Comparison of ENCODE assay signal across 12 mouse cellular contexts in genomic region chr4:46597286-46597961, GRCm38 (mm10). TPM values are rescaled to one million over a fixed set of nuclear protein-coding genes. Genes with fewer than 3 reads are reported as not detected.
A peak's percentile ranks its signal among the peaks of the same experiment; 100 is the strongest.
DNase-seq lines count a peak whose midpoint lies in the region; ATAC-seq lines count a peak whose summit lies in the region.
"Had no signal": no experiment of that assay in that cellular context is flagged by ENCODE, and none has a peak within 500 bp of the region (broad histone marks: within the 10 kb centered on the region; RNA-seq: fewer than 3 reads in every experiment).

No protein-coding gene starts in this region.

- H3K36me3 ChIP-seq in liver, embryonic 15.5 days (replicated peaks): no peaks in the 10 kb centered on the region
- no peaks in the 10 kb centered on the region for H3K36me3 ChIP-seq in midbrain, embryonic 11.5 days (ENCODE audit: control insufficient read depth, insufficient read depth, low read length)
- H3K36me3 ChIP-seq: embryonic facial prominence, embryonic 12.5 days; heart, embryonic 13.5 days had no signal

- no peak overlapping the region for H3K9ac ChIP-seq in liver, embryonic 15.5 days
- H3K9ac ChIP-seq in midbrain, embryonic 11.5 days (ENCODE audit: low read length): no peak overlapping the region
- H3K9ac ChIP-seq: embryonic facial prominence, embryonic 12.5 days; heart, embryonic 13.5 days had no signal

- intact Hi-C loops in heart, postnatal 36 days (cut with DNase I): no loop called here

- WGBS in liver, embryonic 15.5 days (ENCODE audit: insufficient replicate concordance): 22% methylated on average over 11 of the region's 11 CpGs
- 77% methylated on average over 11 of the region's 11 CpGs for WGBS in midbrain, embryonic 11.5 days

- no peak for ATAC-seq in liver, embryonic 15.5 days (ENCODE audit: insufficient read depth)
- ATAC-seq in midbrain, embryonic 11.5 days (ENCODE audit: low FRiP score): no peak
- ATAC-seq in erythroid progenitor cell, adult 5-6 weeks (replicated peaks; ENCODE audit: low FRiP score, poor library complexity, severe bottlenecking): no peak

- H3K4me3 ChIP-seq in liver, embryonic 15.5 days (replicated peaks): no peak overlapping the region
- H3K4me3 ChIP-seq in midbrain, embryonic 11.5 days (ENCODE audit: low read depth, low read length): no peak overlapping the region
- H3K4me3 ChIP-seq: embryonic facial prominence, embryonic 12.5 days; heart, embryonic 13.5 days had no signal

- H3K27ac ChIP-seq in liver, embryonic 15.5 days (replicated peaks): no peak overlapping the region
- H3K27ac ChIP-seq in midbrain, embryonic 11.5 days (ENCODE audit: low read depth, low read length): no peak overlapping the region
- H3K27ac ChIP-seq: embryonic facial prominence, embryonic 12.5 days; heart, embryonic 13.5 days; macrophage had no signal

- H3K4me2 ChIP-seq in liver, embryonic 15.5 days: peak overlapping the region; percentile 36
- no peak overlapping the region for H3K4me2 ChIP-seq in midbrain, embryonic 11.5 days
- H3K4me2 ChIP-seq: embryonic facial prominence, embryonic 12.5 days; heart, embryonic 13.5 days had no signal

- H3K27me3 ChIP-seq in liver, embryonic 15.5 days: peaks cover 54% of the 10 kb centered on the region
- peaks cover 19% of the 10 kb centered on the region for H3K27me3 ChIP-seq in midbrain, embryonic 11.5 days (ENCODE audit: control insufficient read depth, insufficient read depth, low read length)

- peaks cover 38% of the 10 kb centered on the region for H3K4me1 ChIP-seq in liver, embryonic 15.5 days (replicated peaks)
- peaks cover 7% of the 10 kb centered on the region for H3K4me1 ChIP-seq in midbrain, embryonic 11.5 days (ENCODE audit: control insufficient read depth, insufficient read depth, low read length)

- no peaks in the 10 kb centered on the region for H3K9me3 ChIP-seq in liver, embryonic 15.5 days (replicated peaks)
- H3K9me3 ChIP-seq in midbrain, embryonic 11.5 days (ENCODE audit: control insufficient read depth, low read length): no peaks in the 10 kb centered on the region
- H3K9me3 ChIP-seq: embryonic facial prominence, embryonic 12.5 days; heart, embryonic 13.5 days had no signal

- peak; percentile 4 for DNase-seq in heart, postnatal 4 days
- no peak for DNase-seq in heart, postnatal 36 days
- DNase-seq in thymus, postnatal 25 days: peak; percentile 29
- no peak for DNase-seq in thymus, postnatal 14 days
- DNase-seq in midbrain, embryonic 11.5 days (ENCODE audit: low spot score, missing footprints): no peak
- no peak for DNase-seq in layer of hippocampus, postnatal 14 days (ENCODE audit: low spot score in 2 of 2)
- DNase-seq: adrenal gland, postnatal 25 days had no signal

RNA-seq across cellular contexts. Expression of gene Coro2a, which starts 4.6 kb away (rescaled TPM):
- total RNA-seq in heart, postnatal 4 days (2021): under 1 TPM; 0.25 to 0.48 TPM
- total RNA-seq in heart, postnatal 36 days (2021): under 1 TPM; 0.28 to 0.46 TPM
- polyA plus RNA-seq in liver, embryonic 15.5 days (2015; fragmentation: Nextera tagmentation; extraction: Ambion mirVana): 2.9 and 3.2 TPM in 2 replicates
- 2.2 TPM in 2 replicates for polyA plus RNA-seq in midbrain, embryonic 11.5 days (2014; fragmentation: Nextera tagmentation; extraction: Ambion mirVana)
- 13.0 and 15.9 TPM in 2 replicates for total RNA-seq in erythroid progenitor cell, adult 5-6 weeks (2015; ENCODE audit: low replicate concordance)
- 2.6 and 3.3 TPM in 2 replicates for total RNA-seq in erythroid progenitor cell, adult 5-6 weeks (2017; ENCODE audit: low replicate concordance)
- total RNA-seq in layer of hippocampus, postnatal 14 days (2021): 10 to 100 TPM; 27.9 to 30.5 TPM

RNA-seq across cellular contexts. Expression of gene Tbc1d2, which starts 52.6 kb away (rescaled TPM):
- 1 to 10 TPM; 2.9 to 3.5 TPM for total RNA-seq in heart, postnatal 4 days (2021)
- total RNA-seq in heart, postnatal 36 days (2021): 1 to 10 TPM; 1.6 to 1.9 TPM
- polyA plus RNA-seq in liver, embryonic 15.5 days (2015; fragmentation: Nextera tagmentation; extraction: Ambion mirVana): 0.78 and 0.93 TPM in 2 replicates
- polyA plus RNA-seq in midbrain, embryonic 11.5 days (2014; fragmentation: Nextera tagmentation; extraction: Ambion mirVana): 0.43 and 0.60 TPM in 2 replicates
- 0.84 TPM in 1 of 2 replicates, not detected in the other for total RNA-seq in erythroid progenitor cell, adult 5-6 weeks (2015; ENCODE audit: low replicate concordance)
- total RNA-seq in erythroid progenitor cell, adult 5-6 weeks (2017; ENCODE audit: low replicate concordance): 0.39 and 0.91 TPM in 2 replicates
- total RNA-seq in layer of hippocampus, postnatal 14 days (2021): 1 to 10 TPM; 2.8 to 4.1 TPM

Comparison
In these comparisons a context has a peak if more than half of its experiments do, and no peak if none do; other contexts are left out.
1. DNase-seq: peak in heart, postnatal 4 days (single experiment) and thymus, postnatal 25 days (single experiment); none in heart, postnatal 36 days (0 of 2), thymus, postnatal 14 days (single experiment), midbrain, embryonic 11.5 days (single experiment) and layer of hippocampus, postnatal 14 days (0 of 2).